Mouse (Mus musculus): ENCODE data around the gene Col11a1.

- no peak for TF ChIP-seq POLR2A (IDR thresholded peaks at IDR 0.05; ENCODE audit: control insufficient read depth in 1 of 2, insufficient read depth in 1 of 2, low read depth in 1 of 2, low read length in 2 of 2, poor library complexity in 1 of 2)
- TF ChIP-seq RAD21 (IDR thresholded peaks at IDR 0.05; ENCODE audit: low read depth, low read length) = no peak
- TF ChIP-seq JUND (IDR thresholded peaks at IDR 0.05; ENCODE audit: low read depth, low read length) = no peak
- TF ChIP-seq TAL1 (IDR thresholded peaks at IDR 0.05; ENCODE audit: low read length) = no peak
- TF ChIP-seq E2F4 (IDR thresholded peaks at IDR 0.05; ENCODE audit: borderline replicate concordance, low read depth, low read length) = no peak
- no peak for TF ChIP-seq CTCF (IDR thresholded peaks at IDR 0.05 in 2 of 3, conservative IDR thresholded peaks at IDR 0.05 in 1 of 3; ENCODE audit: control insufficient read depth in 1 of 3, insufficient read depth in 1 of 3, low read depth in 2 of 3, low read length in 3 of 3, poor library complexity in 1 of 3, severe bottlenecking in 1 of 3)
- no peak for TF ChIP-seq BHLHE40 (IDR thresholded peaks at IDR 0.05; ENCODE audit: borderline replicate concordance, low read depth, low read length)
- no peak for TF ChIP-seq MYC (IDR thresholded peaks at IDR 0.05; ENCODE audit: low read depth, low read length)
Measured at GRCm38 (mm10) chr3:114197964-114198750, 167.8 kb downstream of the Col11a1 start.

Measured in MEL (cell line).